Mouse (Mus musculus): ENCODE measurements around the gene Mctp2. TPM values are rescaled to one million over a fixed set of nuclear protein-coding genes. Genes with fewer than 3 reads are reported as not detected.

Gene Mctp2
- polyA plus RNA-seq, 1 experiment from 2014 or later: 3.1 TPM

DNA sequence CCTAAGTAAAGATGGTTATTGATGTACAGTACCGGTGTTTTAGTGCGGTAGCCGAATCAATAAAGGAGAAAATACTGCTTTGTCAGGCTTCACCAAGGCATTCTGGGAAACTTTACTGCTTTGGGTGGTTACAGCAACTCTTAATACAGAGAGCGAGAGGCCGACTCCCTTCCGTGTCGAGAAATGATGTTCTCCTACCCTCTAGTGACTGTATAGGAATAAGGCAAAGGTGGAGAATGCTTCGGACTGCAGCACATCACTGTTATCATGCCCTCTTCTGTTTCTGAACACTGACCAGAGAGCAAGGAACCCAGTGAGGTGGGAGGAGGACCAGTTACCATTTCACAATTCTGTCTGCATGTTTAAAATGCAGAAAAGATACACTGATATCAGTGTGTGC is 83.9 kb downstream of the Mctp2 start:
- 76% methylated on average over 8 of the region's 8 CpGs for WGBS
- Histone ChIP-seq H3K4me2 (ENCODE audit: low read depth, low read length) (no peak overlapping the region), H3K9ac (ENCODE audit: low read length) (no peak overlapping the region), H3K36me3 (ENCODE audit: control insufficient read depth, insufficient read depth, low read length) (no peaks in the 10 kb centered on the region), H3K27me3 (ENCODE audit: control insufficient read depth, insufficient read depth, low read length) (no peaks in the 10 kb centered on the region), H3K4me1 (ENCODE audit: control insufficient read depth, insufficient read depth, low read length) (no peaks in the 10 kb centered on the region), H3K4me3 (replicated peaks; ENCODE audit: low read length) (no peak overlapping the region), H3K9me3 (replicated peaks; ENCODE audit: control insufficient read depth, low read length) (no peaks in the 10 kb centered on the region), H3K27ac (ENCODE audit: low read length) (no peak overlapping the region)
- ATAC-seq (ENCODE audit: insufficient read depth, low FRiP score): no peak

DNA sequence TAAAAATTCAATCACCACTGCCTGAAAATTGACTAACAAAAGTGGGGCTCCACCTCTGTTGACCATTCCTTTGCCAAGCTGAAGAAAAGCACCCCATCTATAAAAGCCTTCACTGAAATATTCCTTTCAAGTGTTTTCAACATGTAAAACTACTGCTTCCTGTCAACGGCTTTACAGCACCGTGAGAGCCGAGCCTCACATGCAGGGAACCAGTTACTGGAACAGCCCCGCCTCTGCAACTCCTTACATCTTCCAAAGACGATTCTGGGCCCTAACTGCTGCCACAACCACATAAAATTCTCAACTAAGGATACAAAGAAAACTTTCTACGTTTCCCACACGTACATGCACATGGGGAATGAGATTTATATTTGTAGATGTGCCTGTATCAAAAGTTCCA is 88.4 kb downstream of the Mctp2 start:
- Histone ChIP-seq H3K27me3 (ENCODE audit: control insufficient read depth, insufficient read depth, low read length) (no peaks in the 10 kb centered on the region), H3K9me3 (replicated peaks; ENCODE audit: control insufficient read depth, low read length) (no peaks in the 10 kb centered on the region), H3K27ac (ENCODE audit: low read length) (no peak overlapping the region), H3K4me3 (replicated peaks; ENCODE audit: low read length) (no peak overlapping the region), H3K4me2 (ENCODE audit: low read depth, low read length) (no peak overlapping the region), H3K4me1 (ENCODE audit: control insufficient read depth, insufficient read depth, low read length) (no peaks in the 10 kb centered on the region), H3K36me3 (ENCODE audit: control insufficient read depth, insufficient read depth, low read length) (no peaks in the 10 kb centered on the region), H3K9ac (ENCODE audit: low read length) (no peak overlapping the region)
- WGBS: 49% methylated on average over 7 of the region's 7 CpGs
- no peak for ATAC-seq (ENCODE audit: insufficient read depth, low FRiP score)

DNA sequence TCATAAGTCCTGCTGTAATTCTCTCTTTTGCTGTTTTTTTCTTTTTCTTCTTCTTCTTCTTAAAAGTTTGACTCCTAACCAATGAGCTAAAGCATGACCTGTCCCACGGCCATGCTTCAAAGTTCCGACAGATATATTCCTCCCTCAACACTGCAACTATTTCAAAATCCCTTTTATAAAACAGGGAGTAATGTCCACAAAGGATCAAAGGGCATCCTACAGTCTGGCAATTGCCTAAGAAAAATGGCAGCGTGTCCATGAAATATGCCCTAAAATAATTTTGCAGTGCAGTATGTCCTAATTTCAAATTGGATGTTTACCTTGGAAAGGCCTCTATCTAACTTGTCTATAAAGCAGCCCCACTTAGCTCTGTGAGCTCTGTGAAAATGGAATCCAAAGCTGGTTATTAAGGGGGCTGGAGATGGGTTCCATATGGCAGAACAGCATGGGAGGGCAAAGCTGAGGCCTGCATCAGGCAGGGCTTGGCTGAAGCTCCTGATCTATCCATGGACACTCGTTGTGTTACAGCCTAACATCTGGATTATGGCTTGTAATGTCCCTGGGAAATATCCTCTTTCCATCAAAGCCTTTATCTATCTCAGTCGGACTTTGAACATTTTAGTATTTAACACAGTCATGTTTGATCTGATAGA is 90.7 kb downstream of the Mctp2 start:
- Histone ChIP-seq H3K36me3 (ENCODE audit: control insufficient read depth, insufficient read depth, low read length) (no peaks in the 10 kb centered on the region), H3K9ac (ENCODE audit: low read length) (no peak overlapping the region), H3K9me3 (replicated peaks; ENCODE audit: control insufficient read depth, low read length) (no peaks in the 10 kb centered on the region), H3K4me1 (ENCODE audit: control insufficient read depth, insufficient read depth, low read length) (no peaks in the 10 kb centered on the region), H3K27me3 (ENCODE audit: control insufficient read depth, insufficient read depth, low read length) (no peaks in the 10 kb centered on the region), H3K4me3 (replicated peaks; ENCODE audit: low read length) (no peak overlapping the region), H3K27ac (ENCODE audit: low read length) (no peak overlapping the region), H3K4me2 (ENCODE audit: low read depth, low read length) (no peak overlapping the region)
- 36% methylated on average over 5 of the region's 5 CpGs for WGBS
- ATAC-seq (ENCODE audit: insufficient read depth, low FRiP score): peak; percentile 86

DNA sequence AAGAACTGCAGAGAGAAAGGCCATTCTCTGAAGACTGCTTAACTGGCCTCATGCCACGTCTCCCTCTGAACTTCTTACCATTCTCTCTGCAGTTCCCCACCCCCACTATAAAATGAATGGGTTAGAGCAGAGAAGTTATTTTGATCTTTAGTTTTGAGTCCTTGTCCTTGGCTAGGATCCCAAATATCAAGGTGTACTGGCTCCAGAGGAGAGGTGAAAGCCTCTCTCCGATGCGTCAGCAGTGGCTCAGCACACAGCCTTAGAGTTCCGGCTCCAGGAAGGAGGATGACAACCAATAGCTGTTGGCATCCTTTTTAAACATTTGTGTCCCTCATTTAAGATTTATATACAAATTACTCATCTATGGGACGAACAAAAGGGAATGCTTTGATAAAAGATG is 96.2 kb downstream of the Mctp2 start:
- no peak overlapping the region for H3K27ac ChIP-seq (ENCODE audit: low read length)
- WGBS: 66% methylated on average over 5 of the region's 5 CpGs
- no peaks in the 10 kb centered on the region for H3K9me3 ChIP-seq (replicated peaks; ENCODE audit: control insufficient read depth, low read length)
- H3K4me3 ChIP-seq (replicated peaks; ENCODE audit: low read length): no peak overlapping the region
- no peak overlapping the region for H3K9ac ChIP-seq (ENCODE audit: low read length)
- H3K36me3 ChIP-seq (ENCODE audit: control insufficient read depth, insufficient read depth, low read length): no peaks in the 10 kb centered on the region
- no peak for ATAC-seq (ENCODE audit: insufficient read depth, low FRiP score)
- H3K27me3 ChIP-seq (ENCODE audit: control insufficient read depth, insufficient read depth, low read length): no peaks in the 10 kb centered on the region
- H3K4me2 ChIP-seq (ENCODE audit: low read depth, low read length): no peak overlapping the region
- H3K4me1 ChIP-seq (ENCODE audit: control insufficient read depth, insufficient read depth, low read length): no peaks in the 10 kb centered on the region; the same call in 1 of the 2 replicates

DNA sequence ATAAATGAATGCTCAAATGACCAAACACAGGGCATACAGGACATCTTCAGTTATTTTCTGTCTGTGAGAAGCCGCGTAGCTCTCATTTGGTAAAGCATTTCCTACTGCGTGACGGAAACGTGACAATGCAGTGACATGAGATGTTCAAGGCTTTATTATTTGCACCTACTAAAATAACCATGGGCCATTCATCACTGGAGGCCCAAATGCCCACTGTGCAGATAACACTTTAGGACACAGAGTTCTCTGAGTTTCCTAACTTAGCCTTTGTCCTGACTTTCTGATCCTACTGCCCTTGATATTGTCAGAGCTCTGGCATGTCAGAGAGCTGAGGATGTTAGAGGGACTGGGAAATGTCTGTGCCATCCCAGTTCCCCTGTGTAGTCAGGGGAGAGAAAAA is 97.1 kb downstream of the Mctp2 start:
- no peak for ATAC-seq (ENCODE audit: insufficient read depth, low FRiP score)
- H3K27me3 ChIP-seq (ENCODE audit: control insufficient read depth, insufficient read depth, low read length): no peaks in the 10 kb centered on the region
- 87% methylated on average over 5 of the region's 5 CpGs for WGBS

DNA sequence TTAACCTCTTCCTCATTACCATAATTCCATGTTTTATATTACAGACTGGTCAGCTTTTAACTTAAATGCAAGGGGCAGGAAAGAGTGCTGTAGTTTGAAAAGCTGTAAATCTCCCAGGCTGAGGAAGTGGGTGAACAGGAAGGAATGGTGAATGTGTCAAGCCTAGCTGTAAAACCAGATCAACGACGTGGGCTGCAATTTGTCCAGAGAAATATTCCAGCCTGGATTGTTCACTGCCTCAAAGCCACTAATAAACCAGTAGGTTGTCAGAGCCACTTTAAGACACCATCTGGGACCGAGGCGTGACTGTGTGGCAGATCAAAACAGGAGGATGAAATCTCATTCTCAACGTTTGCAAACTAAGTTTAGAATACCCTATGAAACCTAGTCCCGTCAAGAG is 99.6 kb downstream of the Mctp2 start:
- no peaks in the 10 kb centered on the region for H3K36me3 ChIP-seq (ENCODE audit: control insufficient read depth, insufficient read depth, low read length)
- no peak overlapping the region for H3K4me2 ChIP-seq (ENCODE audit: low read depth, low read length)
- H3K9ac ChIP-seq (ENCODE audit: low read length): no peak overlapping the region
- H3K9me3 ChIP-seq (replicated peaks; ENCODE audit: control insufficient read depth, low read length): no peaks in the 10 kb centered on the region
- 55% methylated on average over 6 of the region's 6 CpGs for WGBS
- no peaks in the 10 kb centered on the region for H3K27me3 ChIP-seq (ENCODE audit: control insufficient read depth, insufficient read depth, low read length)
- no peak for ATAC-seq (ENCODE audit: insufficient read depth, low FRiP score)
- no peak overlapping the region for H3K27ac ChIP-seq (ENCODE audit: low read length)
- H3K4me3 ChIP-seq (replicated peaks; ENCODE audit: low read length): no peak overlapping the region
- H3K4me1 ChIP-seq (ENCODE audit: control insufficient read depth, insufficient read depth, low read length): no peaks in the 10 kb centered on the region; the same call in 1 of the 2 replicates

More for the DNA sequence above, 97.1 kb downstream of the Mctp2 start:
- H3K27ac ChIP-seq (ENCODE audit: low read length): no peak overlapping the region
- no peaks in the 10 kb centered on the region; the same call in 1 of the 2 replicates for H3K4me1 ChIP-seq (ENCODE audit: control insufficient read depth, insufficient read depth, low read length)
- H3K36me3 ChIP-seq (ENCODE audit: control insufficient read depth, insufficient read depth, low read length): no peaks in the 10 kb centered on the region
- H3K9ac ChIP-seq (ENCODE audit: low read length): no peak overlapping the region
- H3K4me2 ChIP-seq (ENCODE audit: low read depth, low read length): no peak overlapping the region
- H3K9me3 ChIP-seq (replicated peaks; ENCODE audit: control insufficient read depth, low read length): no peaks in the 10 kb centered on the region
- H3K4me3 ChIP-seq (replicated peaks; ENCODE audit: low read length): no peak overlapping the region

DNA sequence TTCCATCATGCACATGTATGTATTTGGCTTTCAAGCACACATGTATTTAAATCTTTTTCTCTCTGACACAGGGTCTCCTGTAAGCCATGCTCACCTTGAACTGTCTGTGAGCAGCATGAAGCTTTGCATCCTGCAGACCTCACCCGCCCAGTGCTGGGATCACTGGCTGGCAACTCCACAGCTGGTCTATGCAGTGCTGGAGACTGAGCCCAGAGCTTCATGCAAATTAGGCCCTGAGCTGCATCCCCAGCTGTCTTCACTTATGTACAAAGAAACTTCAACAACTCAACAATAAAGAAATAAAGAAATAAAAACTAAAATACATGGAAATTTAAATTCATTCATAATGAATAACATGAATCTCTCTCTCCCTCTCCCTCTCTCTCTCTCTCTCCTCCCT is 110.7 kb downstream of the Mctp2 start:
- Histone ChIP-seq H3K9ac (ENCODE audit: low read length) (no peak overlapping the region), H3K36me3 (ENCODE audit: control insufficient read depth, insufficient read depth, low read length) (no peaks in the 10 kb centered on the region), H3K4me1 (ENCODE audit: control insufficient read depth, insufficient read depth, low read length) (no peaks in the 10 kb centered on the region), H3K9me3 (replicated peaks; ENCODE audit: control insufficient read depth, low read length) (no peaks in the 10 kb centered on the region), H3K27ac (ENCODE audit: low read length) (no peak overlapping the region), H3K27me3 (ENCODE audit: control insufficient read depth, insufficient read depth, low read length) (no peaks in the 10 kb centered on the region), H3K4me3 (replicated peaks; ENCODE audit: low read length) (no peak overlapping the region), H3K4me2 (ENCODE audit: low read depth, low read length) (no peak overlapping the region)
- no peak for ATAC-seq (ENCODE audit: insufficient read depth, low FRiP score)
- 82% methylated on average over 1 of the region's 1 CpGs for WGBS

DNA sequence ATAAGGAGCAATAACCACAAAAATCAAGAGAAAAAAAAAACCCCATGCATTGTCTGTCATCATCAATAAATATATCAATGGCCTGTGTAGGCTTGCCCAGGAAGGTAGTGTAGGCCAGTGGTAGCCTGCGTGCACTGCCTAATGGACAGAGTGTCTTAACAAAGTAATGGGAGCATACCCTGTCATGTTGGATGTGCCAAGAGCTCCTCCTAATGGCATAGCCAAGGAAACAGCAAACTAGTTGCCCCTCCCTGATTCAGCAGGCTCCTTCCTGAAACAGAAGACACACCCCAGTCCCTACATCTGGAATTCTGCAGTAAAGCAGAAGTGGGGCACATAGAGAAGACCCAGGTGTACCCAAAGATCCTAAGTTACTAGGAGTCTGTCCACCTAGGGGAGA is 113.1 kb downstream of the Mctp2 start:
- ATAC-seq (ENCODE audit: insufficient read depth, low FRiP score): no peak
- no peak overlapping the region for H3K27ac ChIP-seq (ENCODE audit: low read length)
- H3K9me3 ChIP-seq (replicated peaks; ENCODE audit: control insufficient read depth, low read length): no peaks in the 10 kb centered on the region
- H3K4me1 ChIP-seq (ENCODE audit: control insufficient read depth, insufficient read depth, low read length): no peaks in the 10 kb centered on the region
- no peak overlapping the region for H3K4me2 ChIP-seq (ENCODE audit: low read depth, low read length)
- H3K9ac ChIP-seq (ENCODE audit: low read length): no peak overlapping the region
- H3K36me3 ChIP-seq (ENCODE audit: control insufficient read depth, insufficient read depth, low read length): no peaks in the 10 kb centered on the region
- no peak overlapping the region for H3K4me3 ChIP-seq (replicated peaks; ENCODE audit: low read length)
- H3K27me3 ChIP-seq (ENCODE audit: control insufficient read depth, insufficient read depth, low read length): no peaks in the 10 kb centered on the region
- WGBS: 82% methylated on average over 1 of the region's 1 CpGs

DNA sequence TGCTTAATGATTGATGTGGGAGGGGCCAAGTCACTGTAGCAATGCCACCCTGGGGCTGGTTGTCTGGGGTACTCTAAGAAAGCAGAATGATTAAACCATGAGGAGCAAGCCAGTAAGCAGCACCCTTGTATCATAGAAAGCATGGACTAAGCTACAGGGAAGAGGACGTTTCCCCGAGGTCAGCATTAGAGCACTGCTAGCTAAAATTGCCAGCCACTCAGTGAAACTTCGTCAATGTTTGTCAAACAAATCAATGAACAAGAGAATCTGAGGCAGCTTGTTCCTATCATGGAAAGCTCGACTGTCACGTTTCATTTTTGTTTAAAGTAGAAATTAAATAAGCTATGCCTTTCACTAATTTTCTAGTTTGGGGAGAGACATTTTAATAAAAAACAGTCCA is 124.8 kb downstream of the Mctp2 start:
- Histone ChIP-seq H3K4me1 (ENCODE audit: control insufficient read depth, insufficient read depth, low read length) (no peaks in the 10 kb centered on the region), H3K9ac (ENCODE audit: low read length) (no peak overlapping the region), H3K27ac (ENCODE audit: low read length) (no peak overlapping the region), H3K4me3 (replicated peaks; ENCODE audit: low read length) (no peak overlapping the region), H3K27me3 (ENCODE audit: control insufficient read depth, insufficient read depth, low read length) (no peaks in the 10 kb centered on the region), H3K4me2 (ENCODE audit: low read depth, low read length) (no peak overlapping the region), H3K36me3 (ENCODE audit: control insufficient read depth, insufficient read depth, low read length) (no peaks in the 10 kb centered on the region), H3K9me3 (replicated peaks; ENCODE audit: control insufficient read depth, low read length) (no peaks in the 10 kb centered on the region)
- ATAC-seq (ENCODE audit: insufficient read depth, low FRiP score): no peak
- 33% methylated on average over 5 of the region's 5 CpGs for WGBS
